Mouse (Mus musculus): Measurements from ENCODE around the gene Lrrc4b. TPM values are rescaled to one million over a fixed set of nuclear protein-coding genes. Genes with fewer than 3 reads are reported as not detected.

Lrrc4b gene
- polyA plus RNA-seq, 1 experiment from 2014 or later, result 0.36 TPM

- no peak overlapping the region for H3K4me2 ChIP-seq (replicated peaks; ENCODE audit: low read depth)
- TF ChIP-seq EP300 (optimal IDR thresholded peaks at IDR 0.05) (no peak), CTCF (IDR thresholded peaks at IDR 0.05; ENCODE audit: low read depth) (no peak)
- WGBS, result 69% methylated on average over 8 of the region's 8 CpGs
- H3K27me3 ChIP-seq (ENCODE audit: control insufficient read depth, insufficient read depth, low read length), result no peaks in the 10 kb centered on the region; the same call in 1 of the 2 replicates
- H3K9ac ChIP-seq (ENCODE audit: low read length), result no peak overlapping the region
- no peaks in the 10 kb centered on the region for H3K36me3 ChIP-seq (ENCODE audit: control insufficient read depth, insufficient read depth, low read length)
- no peak for ATAC-seq (ENCODE audit: low FRiP score, low TSS enrichment)
- no peak for DNase-seq (ENCODE audit: low spot score)
- H3K27ac ChIP-seq (replicated peaks), result no peak overlapping the region
- H3K4me3 ChIP-seq (ENCODE audit: low read depth, low read length), result no peak overlapping the region
- H3K4me1 ChIP-seq (replicated peaks; ENCODE audit: control insufficient read depth, insufficient read depth), result no peaks in the 10 kb centered on the region
- no peaks in the 10 kb centered on the region for H3K9me3 ChIP-seq (ENCODE audit: control insufficient read depth, low read length)
These were observed 9.1 kb downstream of the Lrrc4b start for GRCm38 (mm10) chr7:44437933-44438332.

- no peak overlapping the region for H3K4me2 ChIP-seq (replicated peaks; ENCODE audit: low read depth)
- no peaks in the 10 kb centered on the region for H3K4me1 ChIP-seq (replicated peaks; ENCODE audit: control insufficient read depth, insufficient read depth)
- peaks cover 8% of the 10 kb centered on the region; the same call in 1 of the 2 replicates for H3K27me3 ChIP-seq (ENCODE audit: control insufficient read depth, insufficient read depth, low read length)
- H3K9me3 ChIP-seq (ENCODE audit: control insufficient read depth, low read length), result no peaks in the 10 kb centered on the region
- no peak for TF ChIP-seq CTCF (IDR thresholded peaks at IDR 0.05; ENCODE audit: low read depth)
- no peak for TF ChIP-seq EP300 (optimal IDR thresholded peaks at IDR 0.05)
- no peak for DNase-seq (ENCODE audit: low spot score)
- H3K9ac ChIP-seq (ENCODE audit: low read length), result no peak overlapping the region
- H3K4me3 ChIP-seq (ENCODE audit: low read depth, low read length), result no peak overlapping the region
- 68% methylated on average over 2 of the region's 2 CpGs for WGBS
- no peaks in the 10 kb centered on the region for H3K36me3 ChIP-seq (ENCODE audit: control insufficient read depth, insufficient read depth, low read length)
- ATAC-seq (ENCODE audit: low FRiP score, low TSS enrichment), result no peak
- H3K27ac ChIP-seq (replicated peaks), result no peak overlapping the region
These were observed 10.9 kb downstream of the Lrrc4b start for GRCm38 (mm10) chr7:44439696-44440095.

- no peak overlapping the region for H3K9ac ChIP-seq (ENCODE audit: low read length)
These were observed 11.7 kb downstream of the Lrrc4b start for GRCm38 (mm10) chr7:44440479-44440878.

GRCm38 (mm10) chr7:44441180-44441579, 12.4 kb downstream of the Lrrc4b start:
- ATAC-seq (ENCODE audit: low FRiP score, low TSS enrichment), result no peak
- no peak overlapping the region for H3K4me2 ChIP-seq (replicated peaks; ENCODE audit: low read depth)
- H3K9ac ChIP-seq (ENCODE audit: low read length), result no peak overlapping the region
- no peaks in the 10 kb centered on the region for H3K4me1 ChIP-seq (replicated peaks; ENCODE audit: control insufficient read depth, insufficient read depth)
- H3K27ac ChIP-seq (replicated peaks), result no peak overlapping the region
- H3K36me3 ChIP-seq (ENCODE audit: control insufficient read depth, insufficient read depth, low read length), result no peaks in the 10 kb centered on the region
- H3K9me3 ChIP-seq (ENCODE audit: control insufficient read depth, low read length), result no peaks in the 10 kb centered on the region
- TF ChIP-seq CTCF (IDR thresholded peaks at IDR 0.05; ENCODE audit: low read depth) (no peak), EP300 (optimal IDR thresholded peaks at IDR 0.05) (no peak)
- no peak overlapping the region for H3K4me3 ChIP-seq (ENCODE audit: low read depth, low read length)
- WGBS, result 0% methylated on average over 1 of the region's 1 CpGs
- H3K27me3 ChIP-seq (ENCODE audit: control insufficient read depth, insufficient read depth, low read length), result peaks cover 12% of the 10 kb centered on the region; the same call in 1 of the 2 replicates
- DNase-seq (ENCODE audit: low spot score), result no peak

More at GRCm38 (mm10) chr7:44440479-44440878, 11.7 kb downstream of the Lrrc4b start:
- DNase-seq (ENCODE audit: low spot score) (no peak), ATAC-seq (ENCODE audit: low FRiP score, low TSS enrichment) (no peak)
- no peaks in the 10 kb centered on the region for H3K9me3 ChIP-seq (ENCODE audit: control insufficient read depth, low read length)
- WGBS, result 82% methylated on average over 1 of the region's 1 CpGs
- no peak overlapping the region for H3K27ac ChIP-seq (replicated peaks)
- H3K4me2 ChIP-seq (replicated peaks; ENCODE audit: low read depth), result no peak overlapping the region
- H3K4me1 ChIP-seq (replicated peaks; ENCODE audit: control insufficient read depth, insufficient read depth), result no peaks in the 10 kb centered on the region
- TF ChIP-seq EP300 (optimal IDR thresholded peaks at IDR 0.05) (no peak), CTCF (IDR thresholded peaks at IDR 0.05; ENCODE audit: low read depth) (no peak)
- H3K27me3 ChIP-seq (ENCODE audit: control insufficient read depth, insufficient read depth, low read length), result peaks cover 12% of the 10 kb centered on the region; the same call in 1 of the 2 replicates
- no peaks in the 10 kb centered on the region for H3K36me3 ChIP-seq (ENCODE audit: control insufficient read depth, insufficient read depth, low read length)
- no peak overlapping the region for H3K4me3 ChIP-seq (ENCODE audit: low read depth, low read length)

GRCm38 (mm10) chr7:44441648-44442109, 12.9 kb downstream of the Lrrc4b start:
- H3K9me3 ChIP-seq (ENCODE audit: control insufficient read depth, low read length), result no peaks in the 10 kb centered on the region
- H3K4me2 ChIP-seq (replicated peaks; ENCODE audit: low read depth), result 0 out of 2 replicates have a peak overlapping the region, but pooled peaks have one; percentile 3
- no peak overlapping the region for H3K4me3 ChIP-seq (ENCODE audit: low read depth, low read length)
- TF ChIP-seq EP300 (optimal IDR thresholded peaks at IDR 0.05) (no peak), CTCF (IDR thresholded peaks at IDR 0.05; ENCODE audit: low read depth) (no peak)
- DNase-seq (ENCODE audit: low spot score), result peak; percentile 29
- H3K36me3 ChIP-seq (ENCODE audit: control insufficient read depth, insufficient read depth, low read length), result no peaks in the 10 kb centered on the region
- 1% methylated on average over 12 of the region's 14 CpGs for WGBS
- no peak overlapping the region for H3K27ac ChIP-seq (replicated peaks)
- ATAC-seq (ENCODE audit: low FRiP score, low TSS enrichment), result peak; percentile 22; the same call in 1 of the 2 replicates
- peaks cover 12% of the 10 kb centered on the region; the same call in 1 of the 2 replicates for H3K27me3 ChIP-seq (ENCODE audit: control insufficient read depth, insufficient read depth, low read length)
- no peaks in the 10 kb centered on the region for H3K4me1 ChIP-seq (replicated peaks; ENCODE audit: control insufficient read depth, insufficient read depth)
- no peak overlapping the region for H3K9ac ChIP-seq (ENCODE audit: low read length)

- peaks cover 12% of the 10 kb centered on the region; the same call in 1 of the 2 replicates for H3K27me3 ChIP-seq (ENCODE audit: control insufficient read depth, insufficient read depth, low read length)
- WGBS, result 2% methylated on average over 11 of the region's 14 CpGs
- H3K36me3 ChIP-seq (ENCODE audit: control insufficient read depth, insufficient read depth, low read length), result no peaks in the 10 kb centered on the region
- H3K27ac ChIP-seq (replicated peaks), result no peak overlapping the region
- no peak overlapping the region for H3K4me2 ChIP-seq (replicated peaks; ENCODE audit: low read depth)
- 0 out of 2 replicates have a peak overlapping the region, but pooled peaks have one; percentile 9 for H3K9ac ChIP-seq (ENCODE audit: low read length)
- H3K4me1 ChIP-seq (replicated peaks; ENCODE audit: control insufficient read depth, insufficient read depth), result no peaks in the 10 kb centered on the region
- H3K4me3 ChIP-seq (ENCODE audit: low read depth, low read length), result peak overlapping the region; percentile 15; the same call in 1 of the 2 replicates
- TF ChIP-seq EP300 (optimal IDR thresholded peaks at IDR 0.05) (no peak), CTCF (IDR thresholded peaks at IDR 0.05; ENCODE audit: low read depth) (no peak)
- no peaks in the 10 kb centered on the region for H3K9me3 ChIP-seq (ENCODE audit: control insufficient read depth, low read length)
- ATAC-seq (ENCODE audit: low FRiP score, low TSS enrichment) (no peak), DNase-seq (ENCODE audit: low spot score) (no peak)
These were observed 13.6 kb downstream of the Lrrc4b start for GRCm38 (mm10) chr7:44442407-44442821.
